Mouse (Mus musculus) monocyte, adult 2 months (primary cell): ENCODE results near the gene Ift57.

Experiments
- DNase-seq, 2 experiments: peaks; one replicate each; pipeline ENCODE4 v3.0.0; 2022; ENCODE audit warnings: low spot score in 2 of 2, low read depth in 1 of 2

Ift57 gene

GRCm38 (mm10) chr16:49752906-49753305 is 53.9 kb downstream of the Ift57 start:
- no peak for DNase-seq

- no peak for DNase-seq
Measured at GRCm38 (mm10) chr16:49753318-49753717, 54.3 kb downstream of the Ift57 start.

GRCm38 (mm10) chr16:49760517-49761203 is 61.6 kb downstream of the Ift57 start:
- DNase-seq: no peak

- no peak for DNase-seq
Measured at GRCm38 (mm10) chr16:49761981-49762380, 62.9 kb downstream of the Ift57 start.

GRCm38 (mm10) chr16:49766326-49766725 is 67.3 kb downstream of the Ift57 start:
- DNase-seq: peak in 1 of 2 experiments; percentile 8

- DNase-seq: no peak
Measured at GRCm38 (mm10) chr16:49768491-49769031, 69.5 kb downstream of the Ift57 start.

- DNase-seq: no peak
Measured at GRCm38 (mm10) chr16:49769831-49770261, 70.8 kb downstream of the Ift57 start.

GRCm38 (mm10) chr16:49770320-49771189 is 71.5 kb downstream of the Ift57 start:
- DNase-seq: no peak

- DNase-seq: no peak
Measured at GRCm38 (mm10) chr16:49771609-49772396, 72.8 kb downstream of the Ift57 start.

GRCm38 (mm10) chr16:49772576-49772975 is 73.5 kb downstream of the Ift57 start:
- DNase-seq: no peak

GRCm38 (mm10) chr16:49773068-49773467 is 74.0 kb downstream of the Ift57 start:
- no peak for DNase-seq

GRCm38 (mm10) chr16:49774059-49775001 is 75.3 kb downstream of the Ift57 start:
- no peak for DNase-seq

GRCm38 (mm10) chr16:49775002-49775966 is 76.3 kb downstream of the Ift57 start:
- DNase-seq: no peak

- DNase-seq: no peak
Measured at GRCm38 (mm10) chr16:49776981-49777380, 77.9 kb downstream of the Ift57 start.

- DNase-seq: no peak
Measured at GRCm38 (mm10) chr16:49781556-49782156, 82.6 kb downstream of the Ift57 start.

GRCm38 (mm10) chr16:49783369-49783768 is 84.3 kb downstream of the Ift57 start:
- DNase-seq: no peak

GRCm38 (mm10) chr16:49786116-49786515 is 87.1 kb downstream of the Ift57 start:
- no peak for DNase-seq

- no peak for DNase-seq
Measured at GRCm38 (mm10) chr16:49787714-49788113, 88.7 kb downstream of the Ift57 start.
